Mouse (Mus musculus) midbrain, embryonic 11.5 days (tissue): ENCODE results near the gene Rnf180. TPM values are rescaled to one million over a fixed set of nuclear protein-coding genes. Genes with fewer than 3 reads are reported as not detected.

Source experiments
- ATAC-seq: fragments of 200-750 bp; cut with Nextera tagmentation; 2 replicates; pipeline ENCODE4 v1.8.0; 2017; ENCODE audit warnings: moderate TSS enrichment, moderate library complexity; ENCODE audit not compliant: low FRiP score
- DNase-seq: peaks from one replicate; pipeline ENCODE4 v3.0.0; 2015; ENCODE audit warnings: low spot score; ENCODE audit errors: missing footprints
- H3K27ac ChIP-seq: fragments of 300-500 bp; sonication (generic); 2 replicates; pipeline ENCODE4 v1.5.1; 2014; ENCODE audit warnings: low read depth, low read length
- H3K27me3 ChIP-seq: fragments of 300-500 bp; sonication (generic); 2 replicates; pipeline ENCODE4 v1.6.1; 2014; ENCODE audit warnings: mild to moderate bottlenecking, low read length, moderate library complexity, mixed read lengths; ENCODE audit not compliant: control insufficient read depth, insufficient read depth
- H3K36me3 ChIP-seq: fragments of 300-500 bp; sonication (generic); 2 replicates; pipeline ENCODE4 v1.6.1; 2014; ENCODE audit warnings: mild to moderate bottlenecking, low read length, moderate library complexity, mixed read lengths; ENCODE audit not compliant: control insufficient read depth, insufficient read depth
- H3K4me1 ChIP-seq: fragments of 300-500 bp; sonication (generic); 2 replicates; pipeline ENCODE4 v1.6.1; 2014; ENCODE audit warnings: low read length; ENCODE audit not compliant: control insufficient read depth, insufficient read depth
- H3K4me2 ChIP-seq: fragments of 300-500 bp; sonication (generic); 2 replicates; pipeline ENCODE4 v1.6.1; 2014; ENCODE audit warnings: mild to moderate bottlenecking, moderate library complexity
- H3K4me3 ChIP-seq: fragments of 300-500 bp; sonication (generic); 2 replicates; pipeline ENCODE4 v1.5.1; 2014; ENCODE audit warnings: low read depth, low read length
- H3K9ac ChIP-seq: fragments of 300-500 bp; sonication (generic); 2 replicates; pipeline ENCODE4 v1.6.1; 2014; ENCODE audit warnings: low read length
- H3K9me3 ChIP-seq: fragments of 300-500 bp; sonication (generic); 2 replicates; pipeline ENCODE4 v1.6.1; 2016; ENCODE audit warnings: low read length; ENCODE audit not compliant: control insufficient read depth
- WGBS: fragments of 180-500 bp; shearing (Covaris S2); extraction: QIAGEN DNeasy Blood & Tissue Kit; methylation state at CpG from one replicate; pipeline ENCODE4 v1.1.7; 2014; 5-methylcytosine and 5-hydroxymethylcytosine counted together
- polyA plus RNA-seq: library from polyadenylated mRNA; unstranded; fragments of >200 nt; fragmentation: Nextera tagmentation; extraction: Ambion mirVana; gene quantifications from 2 replicates; pipeline ENCODE4 v1.2.1, GENCODE M21; 2014

Rnf180 gene
- polyA plus RNA-seq, 1 experiment from 2014 or later: 11.3 TPM

DNA sequence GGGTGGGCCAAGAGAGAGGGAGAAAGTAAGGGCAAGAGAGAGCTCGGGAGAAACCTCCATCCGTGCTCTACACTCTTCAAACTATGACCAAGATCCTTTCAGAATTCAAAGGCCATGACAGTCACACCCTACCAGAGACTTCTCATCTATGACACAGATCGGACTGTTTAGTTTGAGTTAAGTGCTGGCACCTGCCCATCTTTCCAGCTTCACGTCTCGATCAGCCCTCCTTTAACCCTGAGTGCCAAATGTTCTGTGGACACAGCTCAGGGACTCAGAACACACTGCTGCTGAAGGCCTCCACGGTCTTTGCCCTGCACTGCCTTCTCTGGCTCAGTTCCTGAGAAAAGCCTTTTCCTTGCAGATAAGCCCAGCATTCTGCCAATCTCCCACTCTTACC lies 27.2 kb downstream of the Rnf180 start:
- H3K9ac ChIP-seq: no peak overlapping the region
- H3K9me3 ChIP-seq: peaks cover 3% of the 10 kb centered on the region
- H3K36me3 ChIP-seq: no peaks in the 10 kb centered on the region
- no peak overlapping the region for H3K4me2 ChIP-seq
- no peak for DNase-seq
- ATAC-seq: no peak
- no peaks in the 10 kb centered on the region for H3K4me1 ChIP-seq
- 77% methylated on average over 6 of the region's 6 CpGs for WGBS
- H3K4me3 ChIP-seq: no peak overlapping the region
- H3K27ac ChIP-seq: no peak overlapping the region
- H3K27me3 ChIP-seq: no peaks in the 10 kb centered on the region

DNA sequence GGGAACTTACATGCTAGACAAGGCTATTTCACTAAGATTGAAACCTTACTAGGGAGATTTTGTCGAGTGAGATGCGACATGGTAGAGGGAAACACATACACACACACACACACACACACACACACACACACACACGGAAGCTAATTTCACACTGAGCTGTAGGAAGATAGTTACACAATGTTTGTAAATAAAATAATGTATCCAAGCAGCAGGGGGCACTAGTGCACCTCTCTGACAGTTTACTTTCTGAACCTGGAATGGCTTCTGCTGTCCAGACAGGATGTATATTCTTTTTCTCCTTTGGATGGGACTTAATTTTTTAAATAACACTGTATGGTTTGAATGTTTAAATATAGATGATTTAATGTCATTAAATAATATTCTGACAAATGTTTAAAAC lies 27.9 kb downstream of the Rnf180 start:
- Histone ChIP-seq H3K36me3 (no peaks in the 10 kb centered on the region), H3K9me3 (no peaks in the 10 kb centered on the region), H3K27me3 (no peaks in the 10 kb centered on the region), H3K4me1 (no peaks in the 10 kb centered on the region), H3K9ac (no peak overlapping the region), H3K4me3 (no peak overlapping the region), H3K4me2 (no peak overlapping the region), H3K27ac (no peak overlapping the region)
- DNase-seq: peak; percentile 90
- 62% methylated on average over 3 of the region's 3 CpGs for WGBS
- peak; percentile 57 for ATAC-seq

DNA sequence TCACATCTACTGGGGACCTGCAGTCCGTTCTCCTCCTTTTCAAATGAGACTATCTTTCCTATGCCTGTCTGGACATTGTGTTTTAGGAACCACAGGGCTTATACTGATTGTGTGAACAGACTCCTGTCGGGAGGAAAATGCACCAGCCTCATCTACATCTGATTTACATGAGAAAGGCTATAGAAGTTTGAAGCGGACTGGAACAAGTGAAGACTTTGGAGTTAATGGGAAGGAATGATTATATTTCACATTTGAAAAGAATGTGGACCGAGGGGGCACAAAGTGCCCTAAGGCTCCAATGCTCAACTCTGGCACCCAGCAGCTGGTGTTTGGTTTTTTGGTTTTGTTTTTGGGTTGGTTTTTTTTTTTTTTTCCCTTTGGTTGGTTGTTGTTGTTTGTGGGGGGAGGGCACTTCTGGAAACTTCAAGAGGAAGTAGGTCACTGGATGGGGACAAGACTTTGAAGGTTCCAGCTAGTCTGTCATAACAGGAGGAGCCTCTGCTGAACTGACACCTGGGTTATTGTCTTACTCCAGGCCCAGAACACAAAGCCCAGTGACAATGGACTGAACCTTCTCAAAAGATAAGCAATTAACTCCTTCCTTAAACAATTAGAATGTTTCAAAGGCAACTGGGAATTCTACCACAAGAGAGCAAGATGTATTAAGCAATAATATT lies 37.7 kb downstream of the Rnf180 start:
- Histone ChIP-seq H3K27ac (no peak overlapping the region), H3K4me2 (no peak overlapping the region), H3K36me3 (no peaks in the 10 kb centered on the region), H3K27me3 (no peaks in the 10 kb centered on the region), H3K9me3 (no peaks in the 10 kb centered on the region), H3K4me3 (no peak overlapping the region), H3K4me1 (no peaks in the 10 kb centered on the region), H3K9ac (no peak overlapping the region)
- DNase-seq (no peak), ATAC-seq (peak; percentile 82)
- WGBS: 23% methylated on average over 4 of the region's 4 CpGs

DNA sequence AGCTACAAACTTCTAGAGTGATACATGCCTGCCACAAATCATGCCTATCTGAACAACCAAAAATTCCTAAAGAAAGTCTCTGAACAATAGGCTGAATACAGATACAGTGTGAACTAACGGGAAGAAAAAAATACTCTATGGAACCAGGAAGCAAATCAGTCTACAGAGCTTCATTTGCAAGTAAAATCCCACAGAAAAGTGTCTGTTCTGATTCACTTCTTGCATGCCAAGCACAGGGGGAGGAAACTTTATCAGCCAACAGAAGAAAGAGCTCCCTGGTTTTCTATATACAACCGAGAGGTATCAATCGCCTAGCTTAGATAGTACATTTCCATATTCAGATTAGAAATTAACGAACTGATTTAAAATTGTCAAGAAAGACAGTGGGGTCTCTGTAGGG lies 43.8 kb downstream of the Rnf180 start:
- H3K4me1 ChIP-seq: peaks cover 9% of the 10 kb centered on the region
- 53% methylated on average over 4 of the region's 4 CpGs for WGBS
- DNase-seq (no peak), ATAC-seq (peak; percentile 34; the same call in 1 of the 2 replicates)
- no peak overlapping the region for H3K4me2 ChIP-seq
- H3K27ac ChIP-seq: peak overlapping the region; percentile 67; the same call in 1 of the 2 replicates
- no peak overlapping the region for H3K4me3 ChIP-seq
- H3K9ac ChIP-seq: no peak overlapping the region
- H3K27me3 ChIP-seq: no peaks in the 10 kb centered on the region
- H3K36me3 ChIP-seq: no peaks in the 10 kb centered on the region
- H3K9me3 ChIP-seq: no peaks in the 10 kb centered on the region

DNA sequence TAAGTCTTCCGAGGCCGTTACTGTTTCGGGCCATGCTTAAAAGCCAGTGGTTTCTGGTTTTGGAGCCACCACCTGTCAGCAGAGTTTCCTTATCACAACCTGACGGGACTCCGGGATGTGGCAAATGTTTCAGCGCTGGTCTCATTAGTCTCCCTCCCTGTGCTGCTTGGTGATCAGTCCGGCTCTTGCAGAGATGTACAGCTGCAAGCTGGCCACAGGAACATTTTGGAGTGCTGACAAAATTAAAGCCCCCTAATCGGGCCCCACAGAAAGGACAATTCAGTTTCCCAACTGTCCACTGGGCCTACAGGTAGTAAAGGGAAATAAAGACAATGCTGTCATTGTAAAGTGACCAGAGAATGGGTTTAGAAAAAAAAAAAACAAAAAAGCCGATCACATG lies 44.4 kb downstream of the Rnf180 start:
- peaks cover 9% of the 10 kb centered on the region for H3K4me1 ChIP-seq
- H3K9ac ChIP-seq: no peak overlapping the region
- ATAC-seq (peak; percentile 40; the same call in 1 of the 2 replicates), DNase-seq (no peak)
- H3K9me3 ChIP-seq: no peaks in the 10 kb centered on the region
- H3K4me3 ChIP-seq: no peak overlapping the region
- H3K36me3 ChIP-seq: no peaks in the 10 kb centered on the region
- no peaks in the 10 kb centered on the region for H3K27me3 ChIP-seq
- H3K27ac ChIP-seq: peak overlapping the region; percentile 67
- 76% methylated on average over 9 of the region's 9 CpGs for WGBS
- H3K4me2 ChIP-seq: no peak overlapping the region

DNA sequence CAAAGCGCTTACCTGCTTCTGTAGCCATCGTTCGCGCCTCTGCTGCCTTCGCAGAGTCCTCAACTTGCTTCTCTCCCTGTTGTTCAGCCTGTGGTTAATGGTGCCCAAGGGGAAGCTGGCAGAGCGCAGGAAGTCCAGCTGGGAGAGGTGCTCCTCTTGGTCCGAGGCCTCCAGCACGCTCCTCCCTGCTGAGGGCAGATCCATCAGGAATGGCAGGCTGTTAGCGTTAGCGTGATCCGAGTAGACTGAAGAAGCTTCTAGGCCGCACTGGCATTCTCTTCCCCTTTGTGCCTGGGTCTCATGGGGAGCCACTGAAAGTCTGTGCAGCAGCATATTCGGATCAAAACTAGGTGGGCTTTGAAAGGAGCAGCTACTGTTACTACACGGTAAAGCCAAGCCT lies 45.0 kb downstream of the Rnf180 start:
- H3K4me2 ChIP-seq: no peak overlapping the region
- DNase-seq (no peak), ATAC-seq (no peak)
- no peaks in the 10 kb centered on the region for H3K27me3 ChIP-seq
- no peaks in the 10 kb centered on the region for H3K36me3 ChIP-seq
- peak overlapping the region; percentile 67 for H3K27ac ChIP-seq
- H3K4me3 ChIP-seq: no peak overlapping the region
- H3K9ac ChIP-seq: no peak overlapping the region
- H3K9me3 ChIP-seq: no peaks in the 10 kb centered on the region
- peaks cover 9% of the 10 kb centered on the region for H3K4me1 ChIP-seq
- WGBS: 82% methylated on average over 14 of the region's 14 CpGs

DNA sequence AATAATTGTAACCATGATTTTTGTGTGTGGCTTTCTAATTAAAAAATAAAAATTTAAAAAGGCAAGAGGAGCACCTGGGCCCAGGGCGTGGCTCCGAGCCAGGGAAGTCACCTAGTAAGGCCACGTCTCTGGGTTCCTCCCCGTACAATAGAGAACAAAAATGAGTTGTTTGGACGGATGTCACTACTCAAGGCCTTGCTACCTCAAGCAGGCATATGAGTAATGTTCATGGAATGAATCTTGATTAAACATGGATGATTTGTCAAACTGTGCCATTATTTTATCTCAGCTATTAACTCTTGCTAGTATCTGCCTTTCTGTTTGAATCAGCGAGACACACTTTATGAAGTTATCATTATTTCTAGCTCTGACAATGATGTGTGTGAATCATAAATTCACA lies 46.9 kb downstream of the Rnf180 start:
- no peaks in the 10 kb centered on the region for H3K36me3 ChIP-seq
- no peak overlapping the region for H3K4me2 ChIP-seq
- H3K9ac ChIP-seq: no peak overlapping the region
- ATAC-seq (no peak), DNase-seq (no peak)
- H3K27me3 ChIP-seq: no peaks in the 10 kb centered on the region
- WGBS: 93% methylated on average over 6 of the region's 6 CpGs
- peaks cover 9% of the 10 kb centered on the region for H3K4me1 ChIP-seq
- H3K4me3 ChIP-seq: no peak overlapping the region
- H3K27ac ChIP-seq: no peak overlapping the region
- H3K9me3 ChIP-seq: no peaks in the 10 kb centered on the region

DNA sequence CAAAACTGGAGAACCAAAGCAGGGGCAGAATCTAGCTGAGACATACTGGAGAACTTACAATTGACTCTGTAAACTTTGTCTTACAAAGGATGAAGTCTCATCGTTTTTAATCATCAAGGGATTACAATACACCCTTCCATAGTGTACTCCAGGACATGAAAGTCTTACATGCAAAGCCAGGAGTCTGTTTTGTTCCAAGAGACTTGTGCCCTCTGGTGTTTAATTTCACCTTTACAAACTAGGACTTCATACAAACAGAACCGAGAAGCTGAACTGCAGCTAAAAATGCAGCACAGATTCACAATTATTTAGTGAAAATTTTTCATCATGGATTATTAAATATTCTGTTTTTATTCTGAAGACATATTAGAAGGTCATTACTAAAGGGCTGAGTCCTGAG lies 53.8 kb downstream of the Rnf180 start:
- no peak for ATAC-seq
- no peaks in the 10 kb centered on the region for H3K4me1 ChIP-seq
- no peaks in the 10 kb centered on the region for H3K27me3 ChIP-seq
- no peak for DNase-seq
- H3K4me2 ChIP-seq: no peak overlapping the region
- 86% methylated on average over 2 of the region's 2 CpGs for WGBS
- no peak overlapping the region for H3K27ac ChIP-seq
- H3K4me3 ChIP-seq: no peak overlapping the region
- no peaks in the 10 kb centered on the region for H3K9me3 ChIP-seq
- no peak overlapping the region for H3K9ac ChIP-seq
- H3K36me3 ChIP-seq: no peaks in the 10 kb centered on the region

DNA sequence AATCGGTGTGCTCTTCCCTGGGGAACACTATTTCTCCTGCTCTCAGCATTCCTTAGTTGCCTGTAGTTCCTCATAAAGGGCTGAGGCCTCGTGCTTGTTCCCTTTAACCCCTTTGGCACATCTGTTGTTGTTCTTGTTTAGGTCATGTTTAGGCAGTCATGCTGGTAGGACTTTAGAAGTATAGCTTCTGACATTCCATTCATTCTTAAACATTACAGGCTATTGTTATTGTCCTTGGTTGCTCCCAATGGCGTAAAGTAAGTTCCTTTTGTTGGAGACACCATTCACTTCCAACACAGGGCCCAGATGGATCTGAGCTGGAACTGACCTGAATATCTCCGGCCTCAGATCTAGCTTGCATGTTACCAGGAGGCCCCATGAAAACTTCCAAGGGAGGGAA lies 67.5 kb downstream of the Rnf180 start:
- WGBS: 70% methylated on average over 4 of the region's 4 CpGs
- Histone ChIP-seq H3K9ac (no peak overlapping the region), H3K4me2 (no peak overlapping the region), H3K9me3 (no peaks in the 10 kb centered on the region), H3K27ac (no peak overlapping the region), H3K4me1 (no peaks in the 10 kb centered on the region), H3K27me3 (no peaks in the 10 kb centered on the region), H3K36me3 (no peaks in the 10 kb centered on the region), H3K4me3 (no peak overlapping the region)
- ATAC-seq: no peak
- DNase-seq: no peak
